Comparison of ENCODE assay signal across 9 mouse cellular contexts in genomic region chr2:116074726-116075440, GRCm38 (mm10). TPM values are rescaled to one million over a fixed set of nuclear protein-coding genes. Genes with fewer than 3 reads are reported as not detected.
DNase-seq lines count a peak whose midpoint lies in the region; ATAC-seq and TF ChIP-seq lines count a peak whose summit lies in the region.
"Had no signal": no experiment of that assay in that cellular context is flagged by ENCODE, and none has a peak within 500 bp of the region (broad histone marks: within the 10 kb centered on the region; RNA-seq: fewer than 3 reads in every experiment).

No protein-coding gene starts in this region.

- peak overlapping the region; percentile 78 for H3K27ac ChIP-seq in left cerebral cortex, adult 2 months
- no peak overlapping the region for H3K27ac ChIP-seq in forebrain, embryonic 11.5 days (ENCODE audit: low read depth, low read length)
- peak overlapping the region; percentile 23; the same call in 1 of the 2 replicates for H3K27ac ChIP-seq in intestine, embryonic 16.5 days (ENCODE audit: low read length)
- H3K27ac ChIP-seq in neural tube, embryonic 15.5 days (replicated peaks) = 0 out of 2 replicates have a peak overlapping the region, but pooled peaks have one; percentile 10

- peak; percentile 3 for ATAC-seq in forebrain, embryonic 11.5 days (replicated peaks; ENCODE audit: low FRiP score)
- ATAC-seq in intestine, embryonic 16.5 days = no peak
- no peak for ATAC-seq in neural tube, embryonic 15.5 days (ENCODE audit: low FRiP score)

- peak overlapping the region; percentile 70; the same call in 1 of the 2 replicates for H3K4me2 ChIP-seq in forebrain, embryonic 11.5 days (ENCODE audit: low read depth, low read length, severe bottlenecking)
- H3K4me2 ChIP-seq in intestine, embryonic 16.5 days (ENCODE audit: low read depth, low read length) = peak overlapping the region; percentile 58
- peak overlapping the region; percentile 64 for H3K4me2 ChIP-seq in neural tube, embryonic 15.5 days

- peaks cover 22% of the 10 kb centered on the region for H3K27me3 ChIP-seq in forebrain, embryonic 11.5 days (ENCODE audit: control insufficient read depth, insufficient read depth, low read length)
- peaks cover 2% of the 10 kb centered on the region; the same call in 1 of the 2 replicates for H3K27me3 ChIP-seq in intestine, embryonic 16.5 days (replicated peaks; ENCODE audit: control insufficient read depth, insufficient read depth, low read length)
- H3K27me3 ChIP-seq in neural tube, embryonic 15.5 days (replicated peaks) = peaks cover 10% of the 10 kb centered on the region

- intact Hi-C loops in left cerebral cortex, adult 2 months (cut with DNase I) = loop anchor here (10.0 kb wide), 3 partner anchors 750 to 1450 kb away; no protein-coding TSS in a partner anchor

- no peaks in the 10 kb centered on the region for H3K9me3 ChIP-seq in forebrain, embryonic 11.5 days (ENCODE audit: control insufficient read depth, low read length)
- H3K9me3 ChIP-seq in intestine, embryonic 16.5 days (ENCODE audit: control insufficient read depth, low read length) = no peaks in the 10 kb centered on the region
- H3K9me3 ChIP-seq in neural tube, embryonic 15.5 days (replicated peaks) = no peaks in the 10 kb centered on the region

- WGBS in forebrain, embryonic 11.5 days = 4% methylated on average over 17 of the region's 17 CpGs
- 13% methylated on average over 17 of the region's 17 CpGs for WGBS in intestine, embryonic 16.5 days
- WGBS in neural tube, embryonic 15.5 days = 10% methylated on average over 17 of the region's 17 CpGs

- H3K4me1 ChIP-seq in forebrain, embryonic 11.5 days (replicated peaks; ENCODE audit: control insufficient read depth, insufficient read depth, low read length) = peaks cover 17% of the 10 kb centered on the region
- H3K4me1 ChIP-seq in intestine, embryonic 16.5 days (ENCODE audit: control insufficient read depth, insufficient read depth, low read length) = no peaks in the 10 kb centered on the region
- peaks cover 26% of the 10 kb centered on the region for H3K4me1 ChIP-seq in neural tube, embryonic 15.5 days

- no peak for DNase-seq in left cerebral cortex, adult 2 months (ENCODE audit: extremely low spot score in 1 of 2, low spot score in 2 of 2)
- no peak for DNase-seq in left cerebral cortex, adult 11 months (ENCODE audit: low spot score)
- DNase-seq in forebrain, embryonic 11.5 days (ENCODE audit: low spot score) = peak; percentile 61
- DNase-seq in layer of hippocampus, adult 9-11 months = no peak
- no peak for DNase-seq in urinary bladder, postnatal 36 days (ENCODE audit: low spot score in 2 of 2)

- no peaks in the 10 kb centered on the region for H3K36me3 ChIP-seq in forebrain, embryonic 11.5 days (ENCODE audit: control insufficient read depth, insufficient read depth, low read length)
- no peaks in the 10 kb centered on the region for H3K36me3 ChIP-seq in intestine, embryonic 16.5 days (ENCODE audit: control insufficient read depth, insufficient read depth, low read length)
- H3K36me3 ChIP-seq in neural tube, embryonic 15.5 days = no peaks in the 10 kb centered on the region

- H3K9ac ChIP-seq in forebrain, embryonic 11.5 days (ENCODE audit: low read length) = peak overlapping the region; percentile 48; the same call in 1 of the 2 replicates
- H3K9ac ChIP-seq in intestine, embryonic 16.5 days (ENCODE audit: low read depth, low read length) = peak overlapping the region; percentile 63; the same call in 1 of the 2 replicates
- H3K9ac ChIP-seq in neural tube, embryonic 15.5 days (replicated peaks) = no peak overlapping the region

- no peak for TF ChIP-seq CTCF in left cerebral cortex, adult 2 months (IDR thresholded peaks at IDR 0.05)

- H3K4me3 ChIP-seq in left cerebral cortex, adult 2 months = peak overlapping the region; percentile 54
- H3K4me3 ChIP-seq in forebrain, embryonic 11.5 days (ENCODE audit: low read depth, low read length) = peak overlapping the region; percentile 31
- peak overlapping the region; percentile 46 for H3K4me3 ChIP-seq in intestine, embryonic 16.5 days (ENCODE audit: low read length)
- peak overlapping the region; percentile 41; the same call in 1 of the 2 replicates for H3K4me3 ChIP-seq in neural tube, embryonic 15.5 days (replicated peaks)

RNA-seq across cellular contexts. Expression of gene Meis2, which starts 9.2 kb away (rescaled TPM):
- 100 to 1,000 TPM; 110 to 116 TPM for total RNA-seq in left cerebral cortex, adult 2 months (2021)
- polyA plus RNA-seq in forebrain, embryonic 11.5 days (2014; fragmentation: Nextera tagmentation; extraction: Ambion mirVana) = 75.4 and 77.2 TPM in 2 replicates
- polyA plus RNA-seq in intestine, embryonic 16.5 days (2015; fragmentation: Nextera tagmentation; extraction: Ambion mirVana) = 25.7 and 26.8 TPM in 2 replicates
- polyA plus RNA-seq in neural tube, embryonic 15.5 days (2015; fragmentation: Nextera tagmentation; extraction: Ambion mirVana) = 74.4 and 95.5 TPM in 2 replicates
- total RNA-seq: granulocyte monocyte progenitor cell, adult 5-6 weeks; neutrophil, adult 5-6 weeks had no signal
